Mouse (Mus musculus): ENCODE data around the gene Gm45021. TPM values are rescaled to one million over a fixed set of nuclear protein-coding genes. Genes with fewer than 3 reads are reported as not detected.
A peak's percentile ranks its signal among the peaks of the same experiment; 100 is the strongest.

Gm45021 gene
- polyA plus RNA-seq, 1 experiment from 2014 or later: not detected

DNA sequence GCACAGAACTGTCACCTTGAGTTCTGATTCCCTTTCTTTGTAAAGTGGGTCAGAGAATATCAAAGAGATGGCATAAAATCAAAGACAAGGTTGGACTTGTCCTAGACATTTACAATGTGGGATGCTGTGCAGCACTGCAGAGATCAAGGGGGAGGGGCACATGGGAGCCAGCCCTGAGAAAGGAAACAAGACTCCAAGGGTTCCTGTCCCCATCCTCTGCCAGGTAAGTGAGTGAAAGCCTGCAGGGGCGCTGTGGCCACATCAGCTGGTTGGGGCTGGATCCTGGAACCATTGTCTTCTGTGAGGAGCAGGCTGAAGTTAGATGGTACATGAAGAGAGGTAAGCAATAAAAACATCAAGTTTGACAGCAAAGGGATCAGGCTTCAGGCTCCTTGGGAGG is 34.0 kb downstream of the Gm45021 start:
- no peak for ATAC-seq
- Histone ChIP-seq H3K4me1 (no peaks in the 10 kb centered on the region), H3K9ac (no peak overlapping the region), H3K36me3 (peaks cover 22% of the 10 kb centered on the region), H3K4me3 (no peak overlapping the region), H3K9me3 (replicated peaks) (no peaks in the 10 kb centered on the region), H3K27me3 (replicated peaks) (peaks cover 33% of the 10 kb centered on the region), H3K4me2 (no peak overlapping the region), H3K27ac (no peak overlapping the region)
- WGBS (ENCODE audit: insufficient replicate concordance): 42% methylated on average over 1 of the region's 1 CpGs

DNA sequence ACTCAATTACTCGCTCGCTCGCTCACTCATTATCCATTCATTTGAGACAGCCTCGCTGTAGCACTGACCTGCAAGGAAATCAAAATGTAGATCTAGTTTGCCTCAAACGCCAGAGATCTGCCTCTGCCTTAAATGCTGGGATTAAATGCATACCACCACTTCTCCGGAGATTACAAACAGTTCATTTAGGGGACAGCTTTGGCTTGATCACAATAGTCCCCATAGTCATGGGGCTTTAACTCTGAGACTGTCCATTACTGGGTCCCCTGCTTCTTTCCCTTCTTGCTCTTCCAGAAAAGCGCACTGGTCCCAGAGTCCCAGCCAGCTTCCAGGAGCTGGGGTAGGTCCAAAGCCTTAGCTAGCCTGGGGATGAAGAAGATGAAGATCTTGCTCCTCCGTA is 37.1 kb downstream of the Gm45021 start, which contains the start of gene AI854703:
Gene AI854703, plus strand, starts transcription at position 301 of the 400 bp plus-strand sequence.
- Histone ChIP-seq H3K27me3 (replicated peaks) (peaks cover 61% of the 10 kb centered on the region), H3K4me1 (peaks cover 9% of the 10 kb centered on the region), H3K4me2 (peak within 1 kb of the TSS; percentile 64), H3K4me3 (peak within 1 kb of the TSS; percentile 39), H3K27ac (no peak within 1 kb of the TSS), H3K9ac (peak within 1 kb of the TSS; percentile 44; the same call in 1 of the 2 replicates), H3K36me3 (no peaks in the 10 kb centered on the region), H3K9me3 (replicated peaks) (no peaks in the 10 kb centered on the region)
- no peak for ATAC-seq
- WGBS (ENCODE audit: insufficient replicate concordance): 45% methylated on average over 8 of the region's 8 CpGs

DNA sequence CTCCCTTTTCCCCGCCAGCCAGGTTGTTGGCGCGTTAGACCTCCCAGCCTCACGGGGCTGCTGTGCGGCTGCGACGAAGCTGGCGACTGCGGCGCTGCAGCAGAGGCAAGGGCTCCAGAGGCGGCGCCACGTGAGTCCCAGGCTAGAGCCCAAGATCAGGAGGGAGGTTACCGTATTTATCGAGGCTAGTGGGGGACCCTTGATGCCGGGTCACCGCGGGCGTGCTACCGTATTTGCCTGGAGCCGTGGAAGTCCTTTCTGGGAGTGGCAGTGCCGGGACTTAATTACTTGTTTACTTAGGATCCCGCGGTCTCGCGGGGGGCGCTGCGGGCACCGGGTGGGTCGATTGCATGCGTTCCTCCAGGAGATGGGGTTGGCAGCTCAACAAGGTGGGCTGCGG is 37.6 kb downstream of the Gm45021 start:
- Histone ChIP-seq H3K27ac (no peak overlapping the region), H3K4me1 (peaks cover 9% of the 10 kb centered on the region), H3K4me3 (peak overlapping the region; percentile 39), H3K36me3 (no peaks in the 10 kb centered on the region), H3K9me3 (replicated peaks) (no peaks in the 10 kb centered on the region), H3K4me2 (peak overlapping the region; percentile 64), H3K27me3 (replicated peaks) (peaks cover 67% of the 10 kb centered on the region), H3K9ac (peak overlapping the region; percentile 44; the same call in 1 of the 2 replicates)
- ATAC-seq: no peak
- WGBS (ENCODE audit: insufficient replicate concordance): 2% methylated on average over 32 of the region's 32 CpGs

DNA sequence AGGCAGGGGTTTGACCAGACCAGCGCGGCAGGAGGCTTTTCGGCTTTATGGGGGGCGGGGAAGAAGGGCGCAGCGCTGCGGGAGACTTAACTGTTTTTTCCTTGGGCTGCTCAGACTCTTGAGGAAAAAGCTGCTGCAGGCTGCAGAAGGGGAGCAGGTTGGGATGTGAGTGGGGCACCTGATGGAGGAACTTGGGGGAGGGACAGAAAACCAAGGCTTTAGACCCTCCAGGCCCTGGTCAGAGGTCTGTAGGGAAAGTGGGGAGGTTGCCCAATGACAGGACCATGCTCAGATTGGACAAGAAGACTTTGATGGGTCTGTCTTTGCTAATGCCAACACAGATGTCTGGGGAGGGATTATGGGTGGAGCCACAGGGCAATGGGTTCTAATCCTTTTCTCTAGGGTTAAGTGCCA is 38.1 kb downstream of the Gm45021 start:
- H3K27me3 ChIP-seq (replicated peaks): peaks cover 67% of the 10 kb centered on the region

DNA sequence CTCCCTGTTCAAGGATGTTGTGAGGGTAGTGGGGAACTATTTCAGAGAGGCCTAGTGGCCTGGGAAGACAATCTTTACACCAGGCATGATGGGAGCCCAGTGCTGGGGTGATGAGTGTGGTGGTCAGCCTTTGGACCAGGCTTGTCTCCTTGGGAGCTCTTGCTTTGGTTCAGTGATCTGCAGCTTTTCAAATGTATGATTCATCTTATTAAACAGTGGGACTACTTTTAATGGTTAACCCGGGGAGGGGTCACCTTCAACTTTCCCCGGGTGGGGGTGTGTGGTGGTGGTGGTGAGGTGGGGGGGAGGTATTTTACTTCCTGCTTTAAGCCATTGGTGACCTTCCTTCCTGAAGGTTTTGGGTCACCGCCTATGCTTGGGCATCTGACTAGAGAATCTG is 39.0 kb downstream of the Gm45021 start:
- WGBS (ENCODE audit: insufficient replicate concordance): 55% methylated on average over 3 of the region's 3 CpGs
- ATAC-seq: no peak
- H3K27me3 ChIP-seq (replicated peaks): peaks cover 67% of the 10 kb centered on the region

More for the DNA sequence above, 38.1 kb downstream of the Gm45021 start:
- no peaks in the 10 kb centered on the region for H3K36me3 ChIP-seq
- ATAC-seq: no peak
- H3K9ac ChIP-seq: 0 out of 2 replicates have a peak overlapping the region, but pooled peaks have one; percentile 44
- WGBS (ENCODE audit: insufficient replicate concordance): 9% methylated on average over 7 of the region's 7 CpGs
- H3K4me2 ChIP-seq: peak overlapping the region; percentile 64
- H3K27ac ChIP-seq: no peak overlapping the region
- H3K4me1 ChIP-seq: peaks cover 9% of the 10 kb centered on the region
- H3K9me3 ChIP-seq (replicated peaks): no peaks in the 10 kb centered on the region
- H3K4me3 ChIP-seq: peak overlapping the region; percentile 39

DNA sequence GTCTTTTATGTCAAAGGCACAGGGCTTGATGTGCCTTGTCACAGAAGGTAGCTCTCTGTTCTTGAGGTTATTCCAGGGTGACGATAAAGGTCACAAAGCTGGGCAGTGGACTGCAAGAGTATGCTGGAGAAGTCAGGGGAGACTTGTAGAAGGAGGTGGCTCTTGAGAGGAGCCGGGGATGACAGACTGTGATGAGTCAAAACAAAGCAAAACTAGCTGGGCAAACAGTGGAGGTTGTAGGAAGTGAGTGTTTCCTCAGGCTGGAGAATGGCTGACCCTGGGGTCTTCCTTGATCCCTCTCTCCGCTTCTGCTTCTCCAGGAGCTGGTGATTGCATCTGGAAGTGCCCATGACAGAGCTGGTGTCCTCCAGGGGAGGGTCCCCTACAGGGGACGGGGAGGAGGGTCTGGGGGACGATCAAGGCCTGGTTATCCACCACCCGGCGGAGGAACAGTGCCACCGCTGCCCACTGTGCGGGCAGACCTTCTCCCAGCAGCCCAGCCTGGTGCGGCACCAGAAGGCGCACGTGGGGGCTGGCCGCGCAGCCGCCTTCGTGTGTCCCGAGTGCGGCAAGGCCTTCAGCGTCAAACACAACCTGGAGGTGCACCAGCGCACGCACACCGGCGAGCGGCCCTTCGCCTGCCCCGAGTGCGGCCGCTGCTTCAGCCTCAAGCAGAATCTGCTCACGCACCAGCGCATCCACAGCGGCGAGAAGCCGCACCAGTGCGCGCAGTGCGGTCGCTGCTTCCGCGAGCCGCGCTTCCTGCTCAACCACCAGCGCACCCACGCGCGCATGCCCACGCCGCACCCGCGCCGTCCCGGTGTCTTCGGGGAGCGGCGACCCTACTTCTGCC is 39.6 kb downstream of the Gm45021 start:
- ATAC-seq: no peak
- Histone ChIP-seq H3K27ac (no peak overlapping the region), H3K4me1 (peaks cover 9% of the 10 kb centered on the region), H3K4me3 (peak overlapping the region; percentile 42), H3K9ac (peak overlapping the region; percentile 39; the same call in 1 of the 2 replicates), H3K4me2 (peak overlapping the region; percentile 72), H3K9me3 (replicated peaks) (no peaks in the 10 kb centered on the region), H3K36me3 (no peaks in the 10 kb centered on the region), H3K27me3 (replicated peaks) (peaks cover 67% of the 10 kb centered on the region)
- WGBS (ENCODE audit: insufficient replicate concordance): 9% methylated on average over 54 of the region's 54 CpGs

More for the DNA sequence above, 39.0 kb downstream of the Gm45021 start:
- Histone ChIP-seq H3K4me3 (no peak overlapping the region), H3K4me1 (peaks cover 9% of the 10 kb centered on the region), H3K36me3 (no peaks in the 10 kb centered on the region), H3K9me3 (replicated peaks) (no peaks in the 10 kb centered on the region), H3K9ac (no peak overlapping the region), H3K4me2 (no peak overlapping the region), H3K27ac (no peak overlapping the region)

DNA sequence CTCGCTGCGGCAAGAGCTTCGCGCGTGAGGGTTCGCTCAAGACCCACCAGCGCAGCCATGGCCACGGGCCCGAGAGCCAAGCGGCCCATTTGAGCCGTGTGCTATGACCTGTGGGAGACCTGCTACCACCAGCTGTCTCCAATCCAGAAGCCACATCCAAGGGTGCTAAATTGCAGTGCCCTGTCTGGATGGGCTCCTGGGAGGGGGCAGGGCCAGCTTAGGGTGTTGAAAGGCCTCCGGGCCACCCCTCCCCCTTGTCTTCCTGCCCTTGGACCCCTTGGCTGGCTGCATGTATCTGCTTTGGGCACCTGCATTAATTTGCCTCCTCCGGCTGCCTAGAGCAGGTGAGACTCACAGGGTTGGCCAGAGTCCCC is 40.2 kb downstream of the Gm45021 start:
- peak overlapping the region; percentile 72 for H3K4me2 ChIP-seq
- peaks cover 67% of the 10 kb centered on the region for H3K27me3 ChIP-seq (replicated peaks)
- H3K36me3 ChIP-seq: no peaks in the 10 kb centered on the region
- no peaks in the 10 kb centered on the region for H3K9me3 ChIP-seq (replicated peaks)
- peak overlapping the region; percentile 39; the same call in 1 of the 2 replicates for H3K9ac ChIP-seq
- ATAC-seq: no peak
- no peak overlapping the region for H3K27ac ChIP-seq
- H3K4me1 ChIP-seq: peaks cover 9% of the 10 kb centered on the region
- peak overlapping the region; percentile 42 for H3K4me3 ChIP-seq
- WGBS (ENCODE audit: insufficient replicate concordance): 28% methylated on average over 13 of the region's 13 CpGs

DNA sequence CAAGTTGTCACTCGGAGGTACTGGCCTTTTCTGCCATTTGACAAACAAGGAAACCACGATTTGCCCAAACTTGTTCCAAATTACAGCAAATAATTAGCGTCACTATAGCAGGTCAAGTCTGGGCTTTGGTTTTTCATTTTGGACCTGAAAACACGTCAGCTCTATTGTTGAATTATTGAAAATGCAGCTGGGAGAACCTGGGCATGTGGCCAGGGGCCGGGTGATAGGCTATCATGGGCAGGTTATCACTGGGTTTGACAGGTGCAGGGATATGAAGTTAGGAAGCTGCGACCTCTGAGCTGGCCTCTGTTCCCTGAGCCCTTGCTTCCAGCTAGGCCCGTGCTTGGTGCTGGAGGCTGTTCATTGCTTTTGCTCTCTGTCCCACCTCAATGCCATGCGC is 41.4 kb downstream of the Gm45021 start:
- H3K4me1 ChIP-seq: peaks cover 9% of the 10 kb centered on the region
- WGBS (ENCODE audit: insufficient replicate concordance): 71% methylated on average over 8 of the region's 8 CpGs
- H3K4me2 ChIP-seq: no peak overlapping the region
- H3K9ac ChIP-seq: no peak overlapping the region
- peaks cover 60% of the 10 kb centered on the region for H3K27me3 ChIP-seq (replicated peaks)
- no peak for ATAC-seq
- H3K36me3 ChIP-seq: no peaks in the 10 kb centered on the region
- no peak overlapping the region for H3K27ac ChIP-seq
- H3K4me3 ChIP-seq: no peak overlapping the region
- no peaks in the 10 kb centered on the region for H3K9me3 ChIP-seq (replicated peaks)

DNA sequence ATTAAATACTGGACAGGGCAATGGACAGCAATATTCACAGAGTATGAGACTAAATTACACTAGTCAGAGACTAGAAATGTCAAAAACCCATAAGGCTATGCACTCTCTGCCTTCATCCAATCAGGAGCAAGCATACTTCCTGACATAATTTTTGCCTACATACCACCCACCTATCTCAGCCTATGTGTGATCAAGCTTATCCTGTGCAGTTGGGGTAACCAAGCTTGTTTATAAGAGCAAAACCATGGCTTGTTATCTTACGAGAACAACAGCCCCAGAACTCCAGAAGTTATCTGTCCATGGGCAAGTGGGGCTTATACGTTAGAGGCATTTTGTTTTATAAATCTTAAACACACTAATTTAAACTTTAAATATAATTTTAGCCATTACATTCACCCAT is 45.7 kb downstream of the Gm45021 start:
- WGBS (ENCODE audit: insufficient replicate concordance): 30% methylated on average over 2 of the region's 2 CpGs

DNA sequence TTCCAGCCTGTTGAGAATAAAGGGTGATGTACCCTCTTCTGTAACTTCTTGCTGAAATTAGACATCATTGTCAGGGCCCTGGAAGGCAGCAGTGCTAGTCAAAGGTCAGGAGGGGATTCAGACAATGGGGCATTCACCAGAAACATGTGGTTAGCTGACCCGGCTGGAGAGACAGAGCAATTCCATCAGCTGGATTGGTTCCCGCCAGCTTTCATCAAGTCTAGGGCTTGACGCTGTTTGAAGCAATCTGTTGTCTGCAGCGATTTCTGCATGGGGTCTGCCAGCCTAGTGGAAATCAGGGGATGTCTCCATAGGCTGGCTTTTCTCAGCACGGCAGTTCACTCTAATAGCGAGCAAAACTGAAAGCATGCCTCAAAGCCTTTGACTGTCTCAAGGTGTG is 47.1 kb downstream of the Gm45021 start:
- ATAC-seq: no peak
- WGBS (ENCODE audit: insufficient replicate concordance): 66% methylated on average over 6 of the region's 6 CpGs
- Histone ChIP-seq H3K9me3 (replicated peaks) (no peaks in the 10 kb centered on the region), H3K4me2 (no peak overlapping the region), H3K27ac (no peak overlapping the region), H3K4me3 (no peak overlapping the region), H3K36me3 (no peaks in the 10 kb centered on the region), H3K9ac (no peak overlapping the region), H3K27me3 (replicated peaks) (peaks cover 5% of the 10 kb centered on the region), H3K4me1 (no peaks in the 10 kb centered on the region)

More for the DNA sequence above, 45.7 kb downstream of the Gm45021 start:
- Histone ChIP-seq H3K4me1 (no peaks in the 10 kb centered on the region), H3K9ac (no peak overlapping the region), H3K36me3 (no peaks in the 10 kb centered on the region), H3K9me3 (replicated peaks) (no peaks in the 10 kb centered on the region), H3K27me3 (replicated peaks) (peaks cover 17% of the 10 kb centered on the region), H3K4me3 (no peak overlapping the region), H3K27ac (no peak overlapping the region), H3K4me2 (no peak overlapping the region)
- peak; percentile 63; the same call in 1 of the 2 replicates for ATAC-seq

DNA sequence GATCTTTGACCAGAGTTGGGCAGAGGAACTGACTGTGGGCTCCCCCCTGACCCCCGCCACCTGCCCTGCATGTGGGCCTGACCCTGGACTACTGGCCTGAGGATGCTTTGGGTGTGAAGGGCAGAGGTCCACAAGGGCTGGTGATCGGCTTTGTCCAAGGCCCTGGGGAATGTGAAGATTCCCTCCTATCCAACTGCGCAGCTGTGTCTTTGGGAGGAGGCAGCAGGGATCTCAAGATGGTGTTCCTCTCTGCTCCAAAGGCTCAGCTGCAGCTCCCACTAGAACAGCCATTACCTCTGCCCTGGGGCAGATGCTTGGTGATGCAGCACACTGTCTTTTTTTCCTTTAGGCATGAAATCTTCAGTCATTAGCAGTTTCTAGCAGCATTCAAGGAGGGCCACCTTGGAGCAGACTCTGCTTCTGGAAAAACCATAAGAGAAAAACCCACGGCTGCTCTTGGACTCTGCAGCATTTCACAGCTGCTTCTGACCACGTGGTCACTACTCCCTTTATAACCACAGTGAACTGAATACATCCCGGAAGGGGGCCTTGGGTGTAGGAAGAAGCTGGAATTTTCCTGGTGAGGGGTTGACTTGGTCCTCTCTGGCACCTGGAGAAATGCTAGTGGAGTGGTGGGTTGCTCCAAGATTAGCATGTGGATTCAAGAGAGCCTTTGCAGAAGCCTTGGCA is 48.5 kb downstream of the Gm45021 start:
- H3K36me3 ChIP-seq: no peaks in the 10 kb centered on the region
- no peaks in the 10 kb centered on the region for H3K27me3 ChIP-seq (replicated peaks)
- no peak overlapping the region for H3K27ac ChIP-seq
- H3K4me2 ChIP-seq: no peak overlapping the region
- no peaks in the 10 kb centered on the region for H3K4me1 ChIP-seq
- no peak for ATAC-seq
- 62% methylated on average over 6 of the region's 6 CpGs for whole genome bisulfite sequencing (ENCODE audit: insufficient replicate concordance)
- H3K9me3 ChIP-seq (replicated peaks): no peaks in the 10 kb centered on the region
- no peak overlapping the region for H3K9ac ChIP-seq
- H3K4me3 ChIP-seq: no peak overlapping the region

DNA sequence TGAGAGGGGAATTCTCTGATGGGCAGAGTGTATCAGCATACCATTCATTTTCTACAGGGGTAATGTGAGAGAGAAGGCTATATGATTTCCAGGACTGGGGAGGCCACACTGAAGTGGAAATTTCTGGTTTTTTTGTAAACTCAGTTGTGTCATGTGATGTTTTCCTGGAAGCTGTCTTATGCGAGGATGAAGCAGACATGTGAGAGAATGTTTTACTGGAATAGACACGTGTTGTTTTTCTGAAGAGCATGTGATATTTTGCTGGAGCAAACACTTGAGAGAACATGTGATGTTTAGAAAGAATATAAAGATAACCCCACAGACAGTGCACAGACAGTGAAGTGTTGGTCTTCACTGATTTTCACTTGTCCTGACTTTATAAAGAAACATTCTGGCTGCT is 49.1 kb downstream of the Gm45021 start:
- ATAC-seq: no peak
- Histone ChIP-seq H3K36me3 (no peaks in the 10 kb centered on the region), H3K9me3 (replicated peaks) (no peaks in the 10 kb centered on the region), H3K9ac (no peak overlapping the region), H3K4me3 (no peak overlapping the region), H3K4me2 (no peak overlapping the region), H3K4me1 (no peaks in the 10 kb centered on the region), H3K27me3 (replicated peaks) (no peaks in the 10 kb centered on the region), H3K27ac (no peak overlapping the region)
- WGBS (ENCODE audit: insufficient replicate concordance): 53% methylated on average over 2 of the region's 2 CpGs

All from liver, embryonic 12.5 days (tissue).